Mouse (Mus musculus) E14TG2a.4 (cell line): ENCODE results near the gene Bcl2l1.

ENCODE experiments used
- CTCF ChIP-seq: conservative IDR thresholded peaks from 2 replicates; pipeline ENCODE4 v1.5.1; 2014; ENCODE audit warnings: low read length
- NANOG ChIP-seq: IDR thresholded peaks from 2 replicates; pipeline ENCODE4 v1.6.1; 2014; ENCODE audit warnings: borderline replicate concordance, low read length, mixed read lengths
- POU5F1 ChIP-seq: IDR thresholded peaks from 2 replicates; pipeline ENCODE4 v1.6.1; 2014; ENCODE audit warnings: low read length, borderline replicate concordance

GRCm38 (mm10) chr2:152847815-152848302 is 16.3 kb upstream of the Bcl2l1 start, which contains the start of gene Tpx2:
- TF ChIP-seq CTCF (no peak), POU5F1 (no peak), NANOG (no peak)
